Mouse (Mus musculus): Measurements from ENCODE around the gene Cdc42bpg.
A peak's percentile ranks its signal among the peaks of the same experiment; 100 is the strongest.

The Cdc42bpg gene

DNA sequence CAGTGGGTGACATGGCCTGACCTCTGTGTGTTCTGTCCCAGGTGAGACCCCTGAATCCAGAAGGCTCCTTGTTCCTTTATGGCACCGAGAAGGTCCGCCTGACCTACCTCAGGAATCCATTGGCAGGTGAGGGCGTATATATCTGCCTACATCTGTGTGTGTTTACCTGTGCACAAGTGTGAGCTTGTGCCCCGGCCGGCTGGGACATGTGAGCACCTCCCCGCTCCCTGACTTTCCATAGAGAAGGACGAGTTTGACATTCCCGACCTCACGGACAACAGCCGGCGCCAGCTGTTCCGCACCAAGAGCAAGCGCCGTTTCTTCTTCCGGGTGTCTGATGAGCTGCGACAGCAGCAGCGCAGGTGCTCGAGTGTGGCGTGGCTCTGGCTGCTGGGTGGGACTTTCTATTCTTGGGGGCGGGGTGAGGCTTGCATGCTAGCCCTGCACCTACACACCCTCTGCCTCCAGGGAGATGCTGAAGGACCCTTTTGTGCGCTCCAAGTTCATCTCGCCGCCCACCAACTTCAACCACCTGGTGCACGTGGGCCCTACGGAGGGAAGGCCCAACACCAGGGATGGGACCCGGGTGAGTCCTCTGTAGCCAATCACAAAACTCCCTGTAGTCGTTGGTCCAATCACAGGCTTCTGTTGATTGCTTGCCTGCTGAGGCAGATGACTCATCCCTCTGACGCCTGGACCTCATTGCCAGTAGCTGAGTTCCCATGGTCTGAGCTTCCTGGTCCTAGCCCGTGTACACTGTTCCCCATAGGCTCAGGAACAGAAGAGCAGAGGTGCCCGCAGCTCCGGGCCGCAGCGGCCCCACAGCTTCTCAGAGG is 15.7 kb downstream of the Cdc42bpg start:
- Histone ChIP-seq H3K27me3 (ENCODE audit: insufficient read depth, low read length) (no peaks in the 10 kb centered on the region), H3K36me3 (ENCODE audit: insufficient read depth, low read length) (peaks cover 96% of the 10 kb centered on the region), H3K9me3 (ENCODE audit: low read length) (no peaks in the 10 kb centered on the region), H3K4me1 (replicated peaks; ENCODE audit: low read depth, low read length) (peaks cover 61% of the 10 kb centered on the region), H3K4me3 (replicated peaks; ENCODE audit: low read length) (peak overlapping the region; percentile 62)
- TF ChIP-seq NANOG (IDR thresholded peaks at IDR 0.05; ENCODE audit: borderline replicate concordance, low read length) (peak; percentile 49; the same call in 1 of the 2 replicates), POU5F1 (IDR thresholded peaks at IDR 0.05; ENCODE audit: borderline replicate concordance, low read length) (no peak)

DNA sequence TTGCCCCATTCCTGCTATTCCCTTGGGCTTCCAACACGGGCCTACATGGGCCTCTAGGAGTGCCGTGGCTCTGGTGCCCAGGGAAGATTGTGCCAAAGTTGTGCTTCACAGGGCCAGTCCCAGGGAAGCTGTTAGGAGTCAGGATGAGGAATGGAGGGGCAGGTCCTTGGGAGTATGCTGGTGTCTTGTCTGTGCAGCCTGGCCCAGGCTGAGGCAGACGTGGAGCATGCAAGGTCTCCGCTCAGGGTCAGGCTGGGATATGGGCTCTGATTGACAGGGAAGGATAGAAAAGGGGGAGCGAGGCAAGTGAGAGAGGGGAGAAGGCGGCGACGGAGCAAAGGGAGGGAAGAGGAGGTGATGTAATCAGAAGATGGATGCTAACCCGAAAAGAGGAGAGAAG is 18.5 kb downstream of the Cdc42bpg start:
- Histone ChIP-seq H3K27me3 (ENCODE audit: insufficient read depth, low read length) (no peaks in the 10 kb centered on the region), H3K9me3 (ENCODE audit: low read length) (no peaks in the 10 kb centered on the region), H3K4me1 (replicated peaks; ENCODE audit: low read depth, low read length) (peaks cover 46% of the 10 kb centered on the region), H3K4me3 (replicated peaks; ENCODE audit: low read length) (no peak overlapping the region), H3K36me3 (ENCODE audit: insufficient read depth, low read length) (peaks cover 75% of the 10 kb centered on the region)
- TF ChIP-seq POU5F1 (IDR thresholded peaks at IDR 0.05; ENCODE audit: borderline replicate concordance, low read length), result no peak
- no peak for TF ChIP-seq NANOG (IDR thresholded peaks at IDR 0.05; ENCODE audit: borderline replicate concordance, low read length)
- no peak for TF ChIP-seq CTCF (conservative IDR thresholded peaks at IDR 0.05; ENCODE audit: low read length)

GRCm38 (mm10) chr19:6331178-6331577 is 24.9 kb downstream of the Cdc42bpg start:
- H3K4me1 ChIP-seq (replicated peaks; ENCODE audit: low read depth, low read length), result peaks cover 32% of the 10 kb centered on the region
- no peaks in the 10 kb centered on the region for H3K9me3 ChIP-seq (ENCODE audit: low read length)
- H3K4me3 ChIP-seq (replicated peaks; ENCODE audit: low read length), result no peak overlapping the region
- peaks cover 12% of the 10 kb centered on the region for H3K36me3 ChIP-seq (ENCODE audit: insufficient read depth, low read length)
- no peaks in the 10 kb centered on the region for H3K27me3 ChIP-seq (ENCODE audit: insufficient read depth, low read length)
- TF ChIP-seq POU5F1 (IDR thresholded peaks at IDR 0.05; ENCODE audit: borderline replicate concordance, low read length), result no peak
- TF ChIP-seq NANOG (IDR thresholded peaks at IDR 0.05; ENCODE audit: borderline replicate concordance, low read length), result no peak
- no peak for TF ChIP-seq CTCF (conservative IDR thresholded peaks at IDR 0.05; ENCODE audit: low read length)

DNA sequence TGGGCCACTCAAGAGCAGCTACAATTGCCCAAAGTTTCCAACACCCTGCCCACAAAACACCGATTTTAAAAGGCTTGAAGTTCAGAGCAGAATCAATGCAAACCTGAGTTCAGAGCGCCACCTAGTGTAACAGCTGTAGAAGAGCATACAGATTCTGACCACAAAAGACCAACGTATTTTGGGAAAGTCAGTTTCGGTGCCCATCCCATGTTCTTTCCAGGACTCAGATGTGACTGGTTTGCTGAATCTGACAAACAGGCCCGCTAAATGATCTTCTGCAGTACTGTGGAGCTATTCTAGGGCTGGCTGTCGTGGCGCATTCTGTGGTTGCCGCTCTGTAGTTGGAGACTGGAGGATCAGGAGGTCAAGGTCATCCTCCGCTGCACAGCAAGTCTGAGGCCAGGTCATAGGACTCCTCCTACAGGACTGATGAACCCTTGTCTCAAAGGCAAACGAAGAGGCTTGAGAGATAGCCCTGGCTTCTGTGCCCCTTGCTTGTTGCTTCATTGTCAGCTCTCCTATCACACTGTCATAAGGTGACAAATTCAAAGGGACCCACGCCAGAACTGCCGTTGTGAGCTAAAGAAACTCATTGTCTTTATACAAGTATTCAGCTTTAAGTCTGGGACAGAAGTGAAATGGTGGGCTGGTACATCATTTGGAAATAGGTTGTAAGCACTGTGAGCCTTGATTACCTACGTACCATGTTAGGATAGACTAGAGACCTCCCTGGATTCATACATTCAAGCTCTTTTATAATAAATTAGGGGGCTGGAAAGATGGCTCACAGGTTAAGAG is 25.7 kb downstream of the Cdc42bpg start:
- H3K36me3 ChIP-seq (ENCODE audit: insufficient read depth, low read length), result peaks cover 12% of the 10 kb centered on the region
- H3K27me3 ChIP-seq (ENCODE audit: insufficient read depth, low read length), result no peaks in the 10 kb centered on the region
- no peaks in the 10 kb centered on the region for H3K9me3 ChIP-seq (ENCODE audit: low read length)
- H3K4me3 ChIP-seq (replicated peaks; ENCODE audit: low read length), result peak overlapping the region; percentile 27
- TF ChIP-seq CTCF (conservative IDR thresholded peaks at IDR 0.05; ENCODE audit: low read length) (peak; percentile 68), POU5F1 (IDR thresholded peaks at IDR 0.05; ENCODE audit: borderline replicate concordance, low read length) (no peak), NANOG (IDR thresholded peaks at IDR 0.05; ENCODE audit: borderline replicate concordance, low read length) (no peak)
- peaks cover 39% of the 10 kb centered on the region for H3K4me1 ChIP-seq (replicated peaks; ENCODE audit: low read depth, low read length)

DNA sequence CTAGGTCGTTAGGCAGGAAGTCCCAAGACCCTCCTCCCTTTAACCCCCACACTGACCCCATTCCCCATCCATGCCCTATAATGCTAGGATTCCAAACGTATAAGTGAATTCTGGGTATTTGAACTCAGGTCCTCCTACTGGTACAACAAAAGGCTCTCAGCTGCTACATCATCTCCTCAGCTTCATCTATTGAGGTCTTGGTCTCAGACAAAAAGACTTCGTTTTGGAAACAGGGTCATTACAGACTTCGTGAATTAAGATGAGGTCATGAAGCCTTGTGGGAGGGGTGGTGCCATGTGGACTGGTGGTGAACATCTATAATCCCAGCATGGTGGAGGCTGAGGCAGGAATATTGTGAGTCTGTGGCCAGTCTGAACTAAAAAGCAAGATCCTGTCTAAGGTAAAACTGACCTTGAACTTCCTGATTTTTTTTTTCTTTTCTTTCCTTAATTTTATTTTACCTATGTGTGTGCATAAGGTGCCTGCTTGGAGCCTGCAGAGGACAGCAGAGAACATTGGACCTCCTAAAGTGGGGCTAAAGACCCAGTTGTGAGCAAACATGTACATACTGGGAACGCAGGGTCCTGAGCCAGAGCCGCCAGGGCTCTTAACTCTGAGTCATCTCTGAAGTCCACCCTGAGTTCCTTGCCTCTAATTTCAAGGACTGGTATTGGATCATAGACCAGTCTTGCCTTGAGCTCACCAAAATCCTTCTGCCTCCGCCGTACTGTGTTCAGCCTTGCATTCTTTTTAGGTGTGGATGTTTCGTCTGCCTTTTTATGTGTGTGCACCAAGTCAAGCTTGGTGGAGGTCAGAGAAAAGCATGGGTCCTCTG is 27.7 kb downstream of the Cdc42bpg start:
- no peak for TF ChIP-seq POU5F1 (IDR thresholded peaks at IDR 0.05; ENCODE audit: borderline replicate concordance, low read length)
- no peak for TF ChIP-seq CTCF (conservative IDR thresholded peaks at IDR 0.05; ENCODE audit: low read length)
- TF ChIP-seq NANOG (IDR thresholded peaks at IDR 0.05; ENCODE audit: borderline replicate concordance, low read length), result no peak

DNA sequence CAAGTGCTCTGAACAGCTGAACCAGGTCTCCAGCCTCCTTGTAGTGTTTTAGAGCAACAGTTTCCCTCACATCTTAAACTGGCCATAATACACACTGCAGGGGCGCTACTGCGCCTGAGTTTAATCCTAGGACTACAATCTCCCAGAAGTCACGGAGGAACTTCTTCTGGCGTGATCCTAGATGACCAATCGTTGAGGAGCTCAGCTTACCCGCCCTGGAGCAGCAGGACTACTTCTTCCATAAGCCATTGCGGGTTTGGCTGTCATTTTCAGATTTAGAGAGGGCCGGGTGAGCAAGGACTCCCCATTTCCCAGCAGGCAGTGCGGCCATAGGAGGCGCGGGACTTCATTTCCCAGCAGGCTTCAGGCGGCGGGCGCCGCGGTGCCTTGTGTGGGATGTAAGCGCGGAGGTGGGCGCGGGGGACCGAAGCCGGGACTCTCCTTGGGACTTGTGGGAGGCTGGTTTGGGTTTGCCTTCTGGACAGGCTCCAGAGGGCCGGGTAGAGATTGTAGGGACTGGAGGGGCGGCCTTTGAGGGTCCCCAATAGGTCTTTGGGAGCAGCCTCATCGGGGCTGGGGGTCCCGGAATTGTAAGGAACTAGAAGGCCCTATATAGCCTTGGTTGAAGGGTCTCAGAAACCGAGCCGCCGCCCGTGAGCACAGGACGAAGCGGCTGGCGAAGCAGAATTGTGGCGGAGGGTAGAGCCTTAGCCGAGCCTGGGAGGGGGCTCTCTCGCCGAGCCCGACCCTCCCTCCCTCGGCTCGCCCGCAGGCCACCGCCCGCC is 28.6 kb downstream of the Cdc42bpg start, which contains the start of gene Men1:
TSS of gene Men1 (plus strand) at position 307 of the 785 bp plus-strand sequence.
- H3K4me1 ChIP-seq (replicated peaks; ENCODE audit: low read depth, low read length), result peaks cover 68% of the 10 kb centered on the region
- no peaks in the 10 kb centered on the region for H3K27me3 ChIP-seq (ENCODE audit: insufficient read depth, low read length)
- H3K4me3 ChIP-seq (replicated peaks; ENCODE audit: low read length), result peak within 1 kb of the TSS; percentile 91
- no peak for TF ChIP-seq POU5F1 (IDR thresholded peaks at IDR 0.05; ENCODE audit: borderline replicate concordance, low read length)
- no peak for TF ChIP-seq NANOG (IDR thresholded peaks at IDR 0.05; ENCODE audit: borderline replicate concordance, low read length)
- no peak for TF ChIP-seq CTCF (conservative IDR thresholded peaks at IDR 0.05; ENCODE audit: low read length)
- H3K36me3 ChIP-seq (ENCODE audit: insufficient read depth, low read length), result peaks cover 35% of the 10 kb centered on the region
- H3K9me3 ChIP-seq (ENCODE audit: low read length), result no peaks in the 10 kb centered on the region

More for the DNA sequence above, 27.7 kb downstream of the Cdc42bpg start:
- Histone ChIP-seq H3K36me3 (ENCODE audit: insufficient read depth, low read length) (peaks cover 26% of the 10 kb centered on the region), H3K9me3 (ENCODE audit: low read length) (no peaks in the 10 kb centered on the region), H3K27me3 (ENCODE audit: insufficient read depth, low read length) (no peaks in the 10 kb centered on the region), H3K4me3 (replicated peaks; ENCODE audit: low read length) (peak overlapping the region; percentile 91), H3K4me1 (replicated peaks; ENCODE audit: low read depth, low read length) (peaks cover 59% of the 10 kb centered on the region)

GRCm38 (mm10) chr19:6335458-6335827 is 29.2 kb downstream of the Cdc42bpg start:
- Histone ChIP-seq H3K4me3 (replicated peaks; ENCODE audit: low read length) (peak overlapping the region; percentile 91), H3K9me3 (ENCODE audit: low read length) (no peaks in the 10 kb centered on the region), H3K36me3 (ENCODE audit: insufficient read depth, low read length) (peaks cover 40% of the 10 kb centered on the region), H3K4me1 (replicated peaks; ENCODE audit: low read depth, low read length) (peaks cover 74% of the 10 kb centered on the region), H3K27me3 (ENCODE audit: insufficient read depth, low read length) (no peaks in the 10 kb centered on the region)
- TF ChIP-seq POU5F1 (IDR thresholded peaks at IDR 0.05; ENCODE audit: borderline replicate concordance, low read length) (no peak), CTCF (conservative IDR thresholded peaks at IDR 0.05; ENCODE audit: low read length) (no peak), NANOG (IDR thresholded peaks at IDR 0.05; ENCODE audit: borderline replicate concordance, low read length) (no peak)

All from E14TG2a.4 (cell line).